Comparison of ENCODE assay signal across 10 mouse cellular contexts in the genomic region with DNA sequence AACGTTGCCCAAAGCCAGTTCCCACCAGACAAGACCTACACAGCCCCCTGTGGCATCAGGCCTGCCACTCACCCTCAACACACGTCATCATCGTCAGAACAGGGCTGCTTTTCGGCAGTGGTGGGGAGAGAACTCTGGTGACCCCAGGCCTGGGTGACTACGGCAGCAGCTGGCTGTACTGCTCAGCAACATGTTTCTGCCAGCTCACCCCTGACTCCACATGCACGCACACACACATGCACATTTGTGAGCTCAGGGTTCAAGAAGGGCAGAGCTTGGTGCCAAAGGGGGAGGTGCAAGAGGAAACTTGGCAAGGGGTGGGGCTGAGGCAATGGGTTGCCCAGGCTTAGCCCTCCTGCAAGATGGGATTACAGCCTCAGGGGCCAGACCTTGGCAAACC. TPM values are rescaled to one million over a fixed set of nuclear protein-coding genes. Genes with fewer than 3 reads are reported as not detected.
DNase-seq lines count a peak whose midpoint lies in the region; TF ChIP-seq lines count a peak whose summit lies in the region.
"Had no signal": no experiment of that assay in that cellular context is flagged by ENCODE, and none has a peak within 500 bp of the region (broad histone marks: within the 10 kb centered on the region; RNA-seq: fewer than 3 reads in every experiment).

No protein-coding gene starts in this region.

- no peak overlapping the region for H3K27ac ChIP-seq in layer of hippocampus, adult 2 months
- H3K27ac ChIP-seq: hindbrain, embryonic 14.5 days had no signal

- no peak for TF ChIP-seq CTCF in layer of hippocampus, adult 2 months (conservative IDR thresholded peaks at IDR 0.05)

- DNase-seq in kidney, adult 18-20 months = peak; percentile 25
- DNase-seq in kidney, postnatal 10 days = no peak
- DNase-seq in 3134 (ENCODE audit: extremely low read depth, insufficient read length, low spot score) (peak; percentile 77), MN1 (ENCODE audit: low spot score) (peak; percentile 24)
- peak; percentile 29 to 47 for DNase-seq in kidney, postnatal 36 days
- DNase-seq in cerebellum, adult 9-11 months = no peak
- DNase-seq in left cerebral cortex, adult 8-10 months (ENCODE audit: low spot score in 2 of 2) = no peak
- no peak for DNase-seq in layer of hippocampus, adult 2 months (ENCODE audit: low spot score in 2 of 2)
- DNase-seq: embryo, embryonic 11 days had no signal

- H3K4me3 ChIP-seq in layer of hippocampus, adult 2 months = no peak overlapping the region

RNA-seq across cellular contexts. Expression of a gene that starts 32.4 kb away (rescaled TPM):
- 1 to 10 TPM; 4.3 to 7.3 (median 6.9) TPM for total RNA-seq in left cerebral cortex, adult 8-10 months (2022)
- 1 to 10 TPM; 4.2 to 4.5 TPM for total RNA-seq in layer of hippocampus, adult 2 months (2021)

RNA-seq across cellular contexts. Expression of a gene that starts 55.5 kb away (rescaled TPM):
- 10 to 100 TPM; 25.8 to 29.1 (median 28.0) TPM for total RNA-seq in left cerebral cortex, adult 8-10 months (2022)
- total RNA-seq in layer of hippocampus, adult 2 months (2021) = 10 to 100 TPM; 36.7 to 40.0 TPM

Comparison
In these comparisons a context has a peak if more than half of its experiments do, and no peak if none do; other contexts are left out.
1. DNase-seq: peak in kidney, adult 18-20 months (single experiment), 3134 (single experiment), MN1 (single experiment) and kidney, postnatal 36 days (2 of 2); none in kidney, postnatal 10 days (single experiment), cerebellum, adult 9-11 months (single experiment), left cerebral cortex, adult 8-10 months (0 of 2) and layer of hippocampus, adult 2 months (0 of 2).